Mouse (Mus musculus) heart, embryonic 10.5 days (tissue): ENCODE measurements around the gene Olfr128. TPM values are rescaled to one million over a fixed set of nuclear protein-coding genes. Genes with fewer than 3 reads are reported as not detected.
"Not testable (repeated sequence)": the region's sequence is repeated elsewhere in the genome, so short reads cannot be mapped to it uniquely, and the experiment has no call there.

Source experiments
- DNase-seq: peaks from one replicate; pipeline ENCODE4 v3.0.0-alpha.2; 2017; ENCODE audit warnings: low spot score
- H3K27ac ChIP-seq: fragments of 300-500 bp; sonication (generic); 2 replicates; pipeline ENCODE4 v1.5.1; 2016; ENCODE audit warnings: mild to moderate bottlenecking
- H3K27me3 ChIP-seq: fragments of 300-500 bp; sonication (generic); 2 replicates; pipeline ENCODE4 v1.6.1; 2016; ENCODE audit warnings: mild to moderate bottlenecking; ENCODE audit not compliant: poor library complexity, insufficient read depth, severe bottlenecking
- H3K36me3 ChIP-seq: fragments of 300-500 bp; sonication (generic); 2 replicates; pipeline ENCODE4 v1.6.1; 2016; ENCODE audit warnings: mild to moderate bottlenecking, moderate library complexity
- H3K4me1 ChIP-seq: fragments of 300-500 bp; sonication (generic); 2 replicates; pipeline ENCODE4 v1.6.1; 2016; ENCODE audit warnings: mild to moderate bottlenecking
- H3K4me3 ChIP-seq: fragments of 300-500 bp; sonication (generic); 2 replicates; pipeline ENCODE4 v1.5.1; 2016; ENCODE audit warnings: mild to moderate bottlenecking, moderate library complexity
- H3K9me3 ChIP-seq: fragments of 300-500 bp; sonication (generic); 2 replicates; pipeline ENCODE4 v1.6.1; 2016; ENCODE audit warnings: mild to moderate bottlenecking, moderate library complexity
- WGBS: fragments of 180-500 bp; shearing (Covaris S2); methylation state at CpG from one replicate; pipeline ENCODE4 v1.1.7; 2016; 5-methylcytosine and 5-hydroxymethylcytosine counted together
- polyA plus RNA-seq: library from polyadenylated mRNA; unstranded; fragments of >200 nt; fragmentation: Nextera tagmentation; extraction: Ambion mirVana; gene quantifications from 2 replicates; pipeline ENCODE4 v1.2.1, GENCODE M21; 2016

The Olfr128 gene
- polyA plus RNA-seq, result not detected in 2 replicates

DNA sequence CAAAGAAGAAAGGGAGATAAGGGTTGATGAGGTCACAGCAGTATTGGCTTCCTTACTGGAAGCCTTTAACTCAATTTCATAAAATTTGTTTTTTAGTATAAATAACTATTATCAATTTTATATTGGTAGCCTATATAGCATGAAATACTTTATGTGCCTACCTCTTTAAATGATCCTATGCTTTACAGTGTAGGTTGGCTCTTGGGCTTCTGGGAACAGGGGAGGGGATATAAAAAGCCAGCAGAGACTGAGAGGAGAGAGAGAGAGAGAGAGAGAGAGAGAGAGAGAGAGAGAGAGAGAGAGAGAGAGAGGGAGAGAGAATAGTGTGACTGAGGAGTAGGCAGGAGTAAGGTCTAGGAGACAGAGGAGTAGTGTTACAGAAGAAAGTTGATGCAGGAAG is at the start of gene Olfr128:
TSS of gene Olfr128 (plus strand) at position 301 of the 400 bp plus-strand sequence.
- Histone ChIP-seq H3K4me3 (no peak within 1 kb of the TSS), H3K36me3 (no peaks in the 10 kb centered on the region), H3K4me1 (no peaks in the 10 kb centered on the region), H3K9me3 (no peaks in the 10 kb centered on the region), H3K27ac (no peak within 1 kb of the TSS), H3K27me3 (no peaks in the 10 kb centered on the region)
- DNase-seq, result no peak

GRCm38 (mm10) chr17:37873830-37874229 is 46.5 kb upstream of the Olfr128 start:
- 73% methylated on average over 3 of the region's 3 CpGs for WGBS

DNA sequence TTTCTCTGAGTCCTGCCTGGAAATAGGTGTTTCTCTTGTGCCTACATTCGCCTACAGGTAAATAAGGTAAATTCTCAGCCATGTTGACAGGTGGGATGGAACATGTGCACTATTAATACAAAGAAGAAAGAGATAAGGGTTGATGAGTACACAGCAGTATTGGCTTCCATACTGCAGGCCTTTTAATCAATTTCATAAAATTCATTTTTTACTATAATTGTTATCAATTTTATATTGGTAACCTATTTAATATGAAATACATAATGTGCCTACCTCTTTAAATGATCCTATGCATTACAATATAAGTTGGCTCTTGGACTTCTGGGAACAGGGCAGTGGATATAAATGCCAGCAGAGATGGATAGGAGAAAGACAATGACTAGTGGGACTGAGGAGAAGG is 20.2 kb upstream of the Olfr128 start, which contains the start of gene Olfr127:
TSS of gene Olfr127 (plus strand) at position 301 of the 400 bp plus-strand sequence.
- WGBS, result 75% methylated on average over 1 of the region's 1 CpGs
- Histone ChIP-seq H3K27ac (no peak within 1 kb of the TSS), H3K4me3 (no peak within 1 kb of the TSS), H3K27me3 (no peaks in the 10 kb centered on the region), H3K4me1 (no peaks in the 10 kb centered on the region), H3K36me3 (no peaks in the 10 kb centered on the region), H3K9me3 (no peaks in the 10 kb centered on the region)
- DNase-seq, result no peak

More at GRCm38 (mm10) chr17:37873830-37874229, 46.5 kb upstream of the Olfr128 start:
- DNase-seq, result no peak
- H3K4me1 ChIP-seq, result no peaks in the 10 kb centered on the region
- no peak overlapping the region for H3K4me3 ChIP-seq
- no peaks in the 10 kb centered on the region for H3K36me3 ChIP-seq
- no peaks in the 10 kb centered on the region for H3K9me3 ChIP-seq
- no peak overlapping the region for H3K27ac ChIP-seq
- no peaks in the 10 kb centered on the region for H3K27me3 ChIP-seq

GRCm38 (mm10) chr17:37906821-37907220 is 13.5 kb upstream of the Olfr128 start:
- not testable (repeated sequence) for DNase-seq, H3K4me1 ChIP-seq, H3K36me3 ChIP-seq, H3K9me3 ChIP-seq, H3K27me3 ChIP-seq, H3K4me3 ChIP-seq, H3K27ac ChIP-seq
- 61% methylated on average over 8 of the region's 8 CpGs for WGBS

GRCm38 (mm10) chr17:37952979-37953378 is 32.6 kb downstream of the Olfr128 start, which contains the start of gene Olfr761:
Gene Olfr761, minus strand, starts transcription at chr17:37953079.
- Histone ChIP-seq H3K4me3 (no peak within 1 kb of the TSS), H3K27ac (no peak within 1 kb of the TSS), H3K36me3 (no peaks in the 10 kb centered on the region), H3K27me3 (no peaks in the 10 kb centered on the region), H3K9me3 (no peaks in the 10 kb centered on the region), H3K4me1 (no peaks in the 10 kb centered on the region)
- DNase-seq, result no peak
- 65% methylated on average over 2 of the region's 2 CpGs for WGBS

GRCm38 (mm10) chr17:37973591-37973990 is 53.2 kb downstream of the Olfr128 start:
- no peaks in the 10 kb centered on the region for H3K4me1 ChIP-seq
- WGBS, result 78% methylated on average over 3 of the region's 3 CpGs
- no peak overlapping the region for H3K4me3 ChIP-seq
- H3K27me3 ChIP-seq, result no peaks in the 10 kb centered on the region
- DNase-seq, result no peak
- no peak overlapping the region for H3K27ac ChIP-seq
- H3K9me3 ChIP-seq, result no peaks in the 10 kb centered on the region
- H3K36me3 ChIP-seq, result no peaks in the 10 kb centered on the region

Other genes with a start within 250 kb of the Olfr128 start
- not detected in 2 replicates for gene Olfr119, start 224.0 kb upstream of the Olfr128 start, polyA plus RNA-seq
- gene Olfr120, start 198.7 kb upstream of the Olfr128 start, polyA plus RNA-seq, result not detected in 2 replicates
- gene Olfr121, start 171.7 kb upstream of the Olfr128 start, polyA plus RNA-seq, result not detected in 2 replicates
- not detected in 2 replicates for gene Olfr122, start 151.9 kb upstream of the Olfr128 start, polyA plus RNA-seq
- gene Olfr123, start 127.0 kb upstream of the Olfr128 start, polyA plus RNA-seq, result not detected in 2 replicates
- gene Olfr124, start 120.7 kb upstream of the Olfr128 start, polyA plus RNA-seq, result not detected in 2 replicates
- gene Olfr125, start 87.6 kb upstream of the Olfr128 start, polyA plus RNA-seq, result not detected in 2 replicates
- not detected in 2 replicates for gene Olfr126, start 73.1 kb upstream of the Olfr128 start, polyA plus RNA-seq
- not detected in 2 replicates for gene Olfr127, start 20.1 kb upstream of the Olfr128 start, polyA plus RNA-seq
- gene Olfr761, start 32.5 kb downstream of the Olfr128 start, polyA plus RNA-seq, result not detected in 2 replicates
- not detected in 2 replicates for gene Olfr129, start 139.5 kb downstream of the Olfr128 start, polyA plus RNA-seq
- gene Olfr130, start 143.4 kb downstream of the Olfr128 start, polyA plus RNA-seq, result not detected in 2 replicates
- gene Olfr131, start 168.1 kb downstream of the Olfr128 start, polyA plus RNA-seq, result not detected in 2 replicates
- gene Olfr132, start 214.0 kb downstream of the Olfr128 start, polyA plus RNA-seq, result not detected in 2 replicates
- not detected in 2 replicates for gene Olfr133, start 224.7 kb downstream of the Olfr128 start, polyA plus RNA-seq